Mouse (Mus musculus) liver, postnatal 0 days (tissue): ENCODE data around the gene Plxdc1. TPM values are rescaled to one million over a fixed set of nuclear protein-coding genes. Genes with fewer than 3 reads are reported as not detected.

Experiments
- ATAC-seq: fragments of 200-750 bp; cut with Nextera tagmentation; 2 replicates; pipeline ENCODE4 v1.8.0; 2017; ENCODE audit warnings: mild to moderate bottlenecking, moderate library complexity
- DNase-seq: peaks from one replicate; pipeline ENCODE4 v3.0.0-alpha.2; 2016
- H3K27ac ChIP-seq: fragments of 300-500 bp; sonication (generic); 2 replicates; pipeline ENCODE4 v1.5.1; 2014; ENCODE audit warnings: antibody characterized with exemption, moderate library complexity, mild to moderate bottlenecking, low read depth
- H3K27me3 ChIP-seq: fragments of 300-500 bp; sonication (generic); 2 replicates; pipeline ENCODE4 v1.6.1; 2014; ENCODE audit warnings: low read length, control low read depth, mixed read lengths; ENCODE audit not compliant: insufficient read depth
- H3K36me3 ChIP-seq: fragments of 300-500 bp; sonication (generic); replicated peaks from 2 replicates; pipeline ENCODE4 v1.6.1; 2014; ENCODE audit warnings: mild to moderate bottlenecking, control low read depth, low read length, moderate library complexity, mixed read lengths; ENCODE audit not compliant: insufficient read depth
- H3K4me1 ChIP-seq: fragments of 300-500 bp; sonication (generic); 2 replicates; pipeline ENCODE4 v1.6.1; 2014; ENCODE audit warnings: antibody characterized with exemption, mild to moderate bottlenecking, control low read depth; ENCODE audit not compliant: insufficient read depth
- H3K4me2 ChIP-seq: fragments of 300-500 bp; sonication (generic); 2 replicates; pipeline ENCODE4 v1.6.1; 2014; ENCODE audit warnings: low read depth, mild to moderate bottlenecking, low read length, moderate library complexity, mixed read lengths
- H3K4me3 ChIP-seq: fragments of 300-500 bp; sonication (generic); 2 replicates; pipeline ENCODE4 v1.5.1; 2014; ENCODE audit warnings: low read depth, low read length
- H3K9ac ChIP-seq: fragments of 300-500 bp; sonication (generic); replicated peaks from 2 replicates; pipeline ENCODE4 v1.6.1; 2014; ENCODE audit warnings: mild to moderate bottlenecking, moderate library complexity
- H3K9me3 ChIP-seq: fragments of 300-500 bp; sonication (generic); 2 replicates; pipeline ENCODE4 v1.6.1; 2016; ENCODE audit warnings: mild to moderate bottlenecking, control low read depth, low read length, mixed read lengths
- CTCF ChIP-seq: sonication (generic); IDR thresholded peaks from 2 replicates; pipeline ENCODE4 v1.5.1; 2016; ENCODE audit warnings: antibody characterized with exemption, low read depth
- EP300 ChIP-seq: IDR thresholded peaks from 2 replicates; pipeline ENCODE4 v1.6.1; 2016; ENCODE audit warnings: antibody characterized with exemption, low read depth, mild to moderate bottlenecking
- WGBS: fragments of 180-500 bp; shearing (Covaris S2); extraction: QIAGEN DNeasy Blood & Tissue Kit; methylation state at CpG from one replicate; pipeline ENCODE4 v1.1.7; 2014; ENCODE audit not compliant: insufficient replicate concordance; 5-methylcytosine and 5-hydroxymethylcytosine counted together
- polyA plus RNA-seq: library from polyadenylated mRNA; unstranded; fragments of >200 nt; fragmentation: Nextera tagmentation; extraction: Ambion mirVana; gene quantifications from 2 replicates; pipeline ENCODE4 v1.2.1, GENCODE M21; 2015

Plxdc1 gene
- polyA plus RNA-seq, 1 experiment from 2014 or later = 0.75 TPM

DNA sequence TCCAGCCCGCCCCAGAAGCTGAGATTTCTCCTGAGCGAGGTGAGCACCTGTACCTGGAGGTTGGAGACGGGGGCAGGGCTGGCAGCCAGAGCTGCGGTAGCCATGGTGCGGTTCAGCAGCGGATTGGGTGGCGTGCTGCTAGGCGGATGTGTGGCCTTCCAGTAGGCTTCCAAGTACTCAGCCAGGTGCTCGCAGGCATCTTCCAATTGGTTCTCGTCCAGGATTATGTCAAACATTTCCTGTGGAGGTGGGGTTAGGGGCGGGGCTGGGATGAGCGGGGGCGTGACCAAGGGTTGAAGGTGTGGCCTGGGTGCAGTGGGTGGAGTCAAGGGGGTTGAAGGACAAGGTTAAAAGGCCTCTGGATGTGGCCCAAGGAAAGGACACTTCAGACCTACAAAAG is 18.8 kb upstream of the Plxdc1 start:
- Histone ChIP-seq H3K4me2 (no peak overlapping the region), H3K27me3 (0 out of 2 replicates have a peak, but pooled peaks cover 8% of the 10 kb centered on the region)
- WGBS = 54% methylated on average over 13 of the region's 13 CpGs

DNA sequence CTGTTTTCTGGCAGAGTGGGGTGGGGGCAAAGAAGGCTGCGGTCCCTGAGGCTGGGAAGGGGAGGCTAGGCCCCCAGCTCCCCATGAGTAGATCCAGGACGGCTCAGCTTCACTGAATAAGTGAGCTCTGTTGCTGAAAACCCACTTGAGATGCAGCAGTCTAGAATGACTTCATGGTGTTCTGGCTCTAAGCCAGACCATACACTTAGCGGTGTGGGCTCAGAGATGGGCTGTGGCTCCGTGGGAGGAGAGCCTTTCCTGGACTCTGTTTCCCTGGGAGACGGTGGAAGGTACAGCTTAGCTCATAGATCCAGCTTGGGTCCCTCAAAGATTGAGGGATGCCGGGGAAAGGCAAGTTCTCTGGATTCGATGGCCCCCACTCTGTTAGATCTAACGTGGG is 17.9 kb upstream of the Plxdc1 start:
- DNase-seq = no peak
- 72% methylated on average over 8 of the region's 8 CpGs for WGBS
- H3K4me3 ChIP-seq = no peak overlapping the region
- 0 out of 2 replicates have a peak, but pooled peaks cover 8% of the 10 kb centered on the region for H3K27me3 ChIP-seq
- TF ChIP-seq CTCF = no peak
- no peak for TF ChIP-seq EP300
- H3K27ac ChIP-seq = no peak overlapping the region
- H3K9ac ChIP-seq = no peak overlapping the region
- peaks cover 14% of the 10 kb centered on the region for H3K4me1 ChIP-seq
- no peaks in the 10 kb centered on the region for H3K36me3 ChIP-seq
- no peak for ATAC-seq
- no peak overlapping the region for H3K4me2 ChIP-seq
- no peaks in the 10 kb centered on the region for H3K9me3 ChIP-seq

More for the DNA sequence above, 18.8 kb upstream of the Plxdc1 start:
- peak; percentile 64 for DNase-seq
- Histone ChIP-seq H3K9ac (no peak overlapping the region), H3K4me3 (no peak overlapping the region), H3K9me3 (no peaks in the 10 kb centered on the region), H3K4me1 (peaks cover 9% of the 10 kb centered on the region), H3K36me3 (no peaks in the 10 kb centered on the region), H3K27ac (no peak overlapping the region)
- ATAC-seq = peak; percentile 69
- no peak for TF ChIP-seq EP300
- TF ChIP-seq CTCF = no peak

DNA sequence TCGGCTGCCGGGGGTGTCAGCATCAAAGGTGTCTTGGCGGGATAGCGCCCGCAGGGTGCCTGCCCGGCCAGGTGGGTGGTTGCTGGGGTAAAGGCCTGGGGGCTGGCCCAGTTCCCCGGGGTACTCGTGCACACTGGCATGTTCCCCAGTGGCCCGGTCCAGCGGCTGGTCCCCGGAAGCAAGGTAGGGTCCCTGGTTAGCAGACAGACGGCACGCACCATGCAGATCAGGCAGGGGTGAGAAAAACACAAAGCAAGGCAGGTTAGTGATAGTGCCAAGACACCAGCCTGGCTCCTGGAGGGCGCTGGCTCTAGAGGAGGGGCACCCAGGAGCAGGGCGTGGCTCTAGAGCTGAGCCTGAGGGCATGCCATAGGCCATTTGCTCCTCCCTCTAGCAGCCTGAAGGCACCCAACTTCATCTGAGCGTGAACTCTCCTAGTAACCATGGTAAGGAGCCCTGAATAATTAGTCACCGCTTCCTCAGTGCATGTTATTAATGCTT is 17.0 kb upstream of the Plxdc1 start:
- peaks cover 15% of the 10 kb centered on the region for H3K4me1 ChIP-seq
- no peaks in the 10 kb centered on the region for H3K9me3 ChIP-seq
- ATAC-seq (peak; percentile 30), DNase-seq (no peak)
- H3K36me3 ChIP-seq = no peaks in the 10 kb centered on the region
- TF ChIP-seq CTCF (no peak), EP300 (no peak)
- H3K4me3 ChIP-seq = peak overlapping the region; percentile 37
- H3K27me3 ChIP-seq = 0 out of 2 replicates have a peak, but pooled peaks cover 8% of the 10 kb centered on the region
- H3K27ac ChIP-seq = peak overlapping the region; percentile 0; the same call in 1 of the 2 replicates
- peak overlapping the region; percentile 64 for H3K4me2 ChIP-seq
- 36% methylated on average over 17 of the region's 17 CpGs for WGBS
- H3K9ac ChIP-seq = 0 out of 2 replicates have a peak overlapping the region, but pooled peaks have one; percentile 46

DNA sequence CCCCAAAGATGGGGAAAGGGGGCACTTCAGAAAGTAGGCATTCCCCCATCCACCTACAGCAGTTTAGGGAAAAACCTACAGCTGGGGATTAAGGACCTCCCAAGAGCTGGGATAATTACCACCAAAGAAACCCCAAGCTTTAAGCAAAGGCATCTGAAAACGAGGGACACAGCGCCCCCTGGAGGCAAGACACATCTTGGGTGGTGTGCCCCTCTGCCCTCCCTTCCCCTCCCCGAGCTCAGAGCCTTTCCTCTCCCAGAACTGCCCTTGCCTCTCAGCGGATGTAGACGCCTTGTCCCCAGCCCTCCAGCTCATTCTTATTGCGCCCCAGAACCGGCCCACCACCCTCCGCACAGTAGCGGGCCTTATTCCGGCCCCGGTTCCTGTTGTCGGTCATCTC is 16.4 kb upstream of the Plxdc1 start:
- Histone ChIP-seq H3K27me3 (0 out of 2 replicates have a peak, but pooled peaks cover 8% of the 10 kb centered on the region), H3K9me3 (no peaks in the 10 kb centered on the region), H3K4me1 (peaks cover 21% of the 10 kb centered on the region), H3K4me2 (peak overlapping the region; percentile 64), H3K36me3 (no peaks in the 10 kb centered on the region), H3K27ac (peak overlapping the region; percentile 71; the same call in 1 of the 2 replicates), H3K9ac (0 out of 2 replicates have a peak overlapping the region, but pooled peaks have one; percentile 46), H3K4me3 (peak overlapping the region; percentile 37)
- ATAC-seq (no peak), DNase-seq (peak; percentile 89)
- peak; percentile 89 for TF ChIP-seq CTCF
- no peak for TF ChIP-seq EP300
- 11% methylated on average over 12 of the region's 12 CpGs for WGBS

DNA sequence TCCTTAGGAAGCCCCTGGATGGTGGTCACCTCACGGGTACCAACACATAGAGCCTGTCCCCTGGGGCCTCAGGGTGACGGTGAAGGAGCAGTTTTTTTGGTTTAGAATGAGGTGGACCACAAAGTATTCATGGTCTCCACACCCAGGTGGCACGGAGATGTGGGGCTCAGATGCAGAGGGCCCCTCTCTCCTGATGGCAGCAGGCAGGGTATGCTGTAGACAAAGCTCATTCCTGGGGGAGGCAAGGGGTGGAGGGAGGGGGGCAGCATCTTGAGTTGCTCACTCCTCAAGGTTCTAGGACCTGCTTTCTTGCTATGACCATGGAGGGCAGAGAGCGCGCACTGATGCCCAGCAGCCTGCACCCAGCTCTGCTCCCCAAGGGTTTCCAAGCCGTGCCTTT is 15.7 kb upstream of the Plxdc1 start:
- TF ChIP-seq CTCF (no peak), EP300 (no peak)
- Histone ChIP-seq H3K4me1 (peaks cover 21% of the 10 kb centered on the region), H3K4me2 (peak overlapping the region; percentile 64), H3K9me3 (no peaks in the 10 kb centered on the region), H3K4me3 (no peak overlapping the region), H3K27me3 (0 out of 2 replicates have a peak, but pooled peaks cover 8% of the 10 kb centered on the region), H3K27ac (peak overlapping the region; percentile 71), H3K36me3 (no peaks in the 10 kb centered on the region), H3K9ac (no peak overlapping the region)
- DNase-seq = no peak
- 57% methylated on average over 6 of the region's 6 CpGs for WGBS
- no peak for ATAC-seq

DNA sequence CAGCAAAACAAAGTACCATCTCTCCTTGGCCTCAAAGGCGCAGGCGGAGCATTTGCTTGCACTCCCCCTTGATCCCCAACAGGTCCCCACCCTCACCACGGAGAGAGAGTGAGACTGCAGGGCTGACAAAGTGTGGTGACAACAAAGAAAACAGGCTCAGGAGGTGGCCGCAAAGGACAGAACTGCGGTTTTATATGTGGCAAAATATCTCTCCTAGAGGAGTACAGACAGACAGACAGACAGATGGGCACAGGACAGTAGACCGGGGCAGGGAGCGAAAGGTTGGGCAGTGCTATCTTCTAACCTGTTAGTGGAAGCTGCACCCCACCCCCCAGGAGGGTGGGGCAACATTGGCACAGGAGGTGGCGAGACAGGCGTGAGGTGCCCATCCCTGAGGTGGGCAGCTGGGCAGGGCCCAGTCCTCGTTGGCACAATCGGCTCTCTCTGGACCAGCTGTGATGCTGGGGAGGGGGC is 15.1 kb upstream of the Plxdc1 start:
- Histone ChIP-seq H3K27me3 (0 out of 2 replicates have a peak, but pooled peaks cover 8% of the 10 kb centered on the region), H3K27ac (peak overlapping the region; percentile 71), H3K4me3 (no peak overlapping the region), H3K4me2 (0 out of 2 replicates have a peak overlapping the region, but pooled peaks have one; percentile 64), H3K4me1 (peaks cover 25% of the 10 kb centered on the region), H3K9ac (no peak overlapping the region), H3K36me3 (no peaks in the 10 kb centered on the region), H3K9me3 (no peaks in the 10 kb centered on the region)
- WGBS = 37% methylated on average over 11 of the region's 11 CpGs
- DNase-seq = no peak
- no peak for TF ChIP-seq CTCF
- no peak for ATAC-seq
